Mouse (Mus musculus) granulocyte monocyte progenitor cell, adult 5-6 weeks (primary cell): ENCODE measurements around the gene Prrg2. TPM values are rescaled to one million over a fixed set of nuclear protein-coding genes. Genes with fewer than 3 reads are reported as not detected.

ENCODE experiments used
- ATAC-seq: replicated peaks from 2 replicates; pipeline ENCODE4 v1.8.0; 2016; ENCODE audit warnings: mild to moderate bottlenecking, moderate TSS enrichment, inconsistent platforms; ENCODE audit not compliant: poor library complexity, severe bottlenecking
- total RNA-seq, 2 experiments: library from RNA; stranded (forward) in 1 of 2; stranded (reverse) in 1 of 2; fragments of 200-712, 200-1000 nt in 1 of 2; fragments of >200 nt in 1 of 2; fragmentation: Nextera tagmentation in 1 of 2; gene quantifications; 2 replicates each; pipeline ENCODE4 v1.2.3; 2014 to 2017

The Prrg2 gene
- total RNA-seq, 2 experiments from 2014 or later: 4.8 to 6.8 TPM

- no peak for ATAC-seq
Observed at GRCm38 (mm10) chr7:45061532-45062075, 873 bp downstream of the Prrg2 start.

- no peak for ATAC-seq
Observed at GRCm38 (mm10) chr7:45060632-45061122, 1.8 kb downstream of the Prrg2 start.

- ATAC-seq: no peak
Observed at GRCm38 (mm10) chr7:45058607-45059571, 3.6 kb downstream of the Prrg2 start.

DNA sequence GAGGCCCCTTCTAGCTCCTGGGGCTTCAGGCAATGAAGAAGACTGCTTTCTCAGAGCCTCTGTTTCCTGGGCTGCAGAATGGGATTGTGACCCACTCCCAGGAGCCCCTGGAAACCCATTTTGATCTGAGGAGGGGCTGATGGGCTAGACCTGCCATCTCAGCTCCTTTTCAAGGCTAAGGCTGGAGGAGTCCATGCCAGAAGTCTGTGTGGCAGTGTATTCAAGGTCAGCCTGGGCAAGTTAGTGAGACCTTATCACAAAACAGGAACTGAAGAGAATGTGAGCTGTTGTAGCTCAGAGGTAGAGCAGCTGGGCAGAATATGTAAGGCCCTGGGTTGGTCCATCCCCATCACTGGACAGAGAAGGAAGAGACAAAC lies 5.5 kb downstream of the Prrg2 start:
- no peak for ATAC-seq

DNA sequence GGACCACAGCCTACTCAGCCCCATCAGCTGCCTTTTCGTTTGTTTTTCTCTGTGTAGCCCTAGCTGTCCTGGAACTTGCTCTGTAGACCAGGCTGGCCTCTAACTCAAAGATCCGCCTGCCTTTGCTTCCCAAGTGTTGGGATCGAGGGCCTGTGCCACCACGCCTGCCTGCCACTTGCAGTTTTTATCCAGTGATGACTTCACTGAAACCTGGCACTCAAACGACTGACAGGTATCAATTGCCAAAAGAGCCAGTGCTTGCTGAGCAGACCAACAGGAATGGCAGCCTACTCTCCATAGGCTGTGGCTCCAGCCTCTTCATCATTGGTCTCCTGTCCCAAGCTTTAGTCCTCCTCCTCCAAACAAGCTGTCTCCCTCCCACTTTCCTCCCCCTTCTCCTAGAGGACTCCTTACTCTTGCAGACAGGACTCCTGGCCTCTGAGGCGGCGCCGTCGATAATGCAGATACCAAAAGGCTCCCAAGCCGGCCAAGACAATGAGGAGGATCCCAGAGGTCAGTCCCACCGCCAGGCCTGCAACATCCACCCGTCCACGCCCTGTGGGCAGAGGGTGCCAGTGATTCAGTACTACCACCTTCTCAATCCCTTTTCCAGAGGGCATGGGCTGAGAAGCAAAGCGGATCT lies 6.0 kb downstream of the Prrg2 start:
- ATAC-seq: no peak

DNA sequence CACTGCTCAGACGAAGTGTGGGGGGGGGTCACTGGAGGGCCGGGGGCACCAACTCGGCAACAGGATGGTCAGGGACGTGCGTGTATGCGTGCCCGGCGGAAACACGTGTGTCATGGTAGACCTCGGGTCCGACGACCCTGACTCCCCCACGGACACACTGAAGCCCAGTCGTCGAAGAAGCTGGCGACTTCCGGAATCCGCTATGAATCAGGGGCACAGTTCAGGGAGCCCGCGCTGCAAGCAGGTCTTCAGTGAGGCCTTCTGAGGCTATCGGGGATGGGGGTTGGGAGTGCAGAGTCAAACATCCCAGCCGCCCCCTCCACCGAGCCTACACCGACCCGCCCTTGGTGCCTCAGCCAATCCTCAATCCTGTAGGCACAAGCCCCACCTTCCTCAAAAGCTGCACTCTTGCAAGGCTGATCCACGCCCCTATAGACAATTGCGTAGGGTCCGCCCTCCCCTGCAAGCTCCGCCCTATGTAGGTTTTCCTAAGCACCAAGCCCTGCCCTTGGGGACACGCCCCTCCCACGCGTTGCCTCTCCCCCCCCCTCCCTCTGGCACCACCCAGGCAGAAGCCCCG lies 8.5 kb downstream of the Prrg2 start:
- peak; percentile 83 for ATAC-seq

GRCm38 (mm10) chr7:45053117-45053930 lies 9.2 kb downstream of the Prrg2 start:
- peak; percentile 31 for ATAC-seq

- no peak for ATAC-seq
Observed at GRCm38 (mm10) chr7:45052862-45053116, 9.7 kb downstream of the Prrg2 start, which contains the start of gene Prr12. Gene Prr12, minus strand, starts transcription at chr7:45052881.

DNA sequence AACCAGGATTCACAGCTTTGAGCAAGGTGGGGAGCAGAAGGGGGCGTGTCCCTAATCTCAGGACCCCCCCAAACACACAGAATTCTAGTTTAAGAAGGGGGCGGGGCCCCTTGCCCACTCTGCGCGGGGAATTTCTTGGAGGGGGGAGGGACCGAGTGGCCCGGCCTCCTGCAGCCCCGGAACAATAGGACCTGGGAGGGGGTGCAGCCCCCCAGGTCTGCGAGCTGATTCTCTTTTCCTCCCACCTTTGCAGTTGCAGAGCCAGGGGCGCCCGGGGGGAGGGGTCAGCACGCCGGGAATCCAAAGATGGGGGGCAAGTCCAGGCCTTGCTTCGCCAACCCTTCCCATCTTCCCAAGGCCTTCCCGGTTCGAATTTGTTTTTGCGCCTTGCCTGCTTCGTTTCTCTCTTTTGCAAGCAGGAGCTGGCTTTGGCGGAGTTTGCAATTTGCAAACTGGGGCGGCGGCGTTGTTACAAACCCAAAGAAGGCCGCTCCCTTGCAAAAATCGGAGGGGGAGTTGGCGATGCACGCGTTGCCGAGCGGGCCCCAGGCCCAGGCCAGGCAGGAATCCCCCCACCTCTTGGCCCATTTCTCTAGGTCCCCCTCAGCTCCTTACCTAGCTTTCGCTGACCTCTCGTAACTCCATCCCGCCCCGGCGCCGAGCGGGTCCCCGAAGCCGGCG lies 10.2 kb downstream of the Prrg2 start:
- ATAC-seq: no peak

GRCm38 (mm10) chr7:45051601-45051974 lies 10.9 kb downstream of the Prrg2 start:
- ATAC-seq: no peak

GRCm38 (mm10) chr7:45050945-45051600 lies 11.4 kb downstream of the Prrg2 start:
- peak; percentile 6; the same call in 1 of the 2 replicates for ATAC-seq

DNA sequence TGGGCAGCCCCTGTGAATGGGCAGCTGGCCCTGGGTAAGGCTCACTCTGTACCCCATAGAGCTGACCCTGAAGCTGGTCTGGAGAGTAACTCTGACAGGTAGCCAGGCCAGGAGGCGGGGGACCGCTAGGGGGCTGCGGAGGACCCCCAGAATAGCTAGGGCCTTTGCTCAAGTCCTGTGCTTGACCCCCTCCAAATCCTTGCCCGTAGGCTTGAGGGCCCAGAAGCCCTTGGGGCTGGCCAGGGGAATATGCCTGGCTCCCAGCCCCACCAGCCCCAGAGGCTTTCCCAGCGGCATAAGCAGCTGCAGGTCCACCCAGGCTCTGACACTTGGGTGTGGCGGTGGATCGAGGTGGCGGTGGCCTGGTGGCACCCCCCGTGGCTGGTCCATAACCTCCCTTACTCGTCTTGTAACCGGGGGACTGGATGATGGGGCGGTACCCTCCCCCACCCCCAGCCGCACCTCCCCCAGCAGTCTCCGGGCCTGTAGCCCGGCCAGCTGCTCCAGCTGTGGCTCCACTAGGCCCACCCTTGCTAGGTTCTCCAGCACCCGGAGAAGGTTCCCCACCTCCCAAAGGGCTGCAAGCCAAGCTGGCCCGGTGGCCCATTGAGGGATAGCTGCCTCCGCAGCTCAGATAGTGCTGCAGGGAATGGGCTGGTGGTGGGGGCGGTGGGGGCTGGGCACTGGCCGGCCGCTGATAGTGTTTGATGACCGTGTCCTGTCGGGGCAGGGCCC lies 13.4 kb downstream of the Prrg2 start:
- ATAC-seq: no peak

DNA sequence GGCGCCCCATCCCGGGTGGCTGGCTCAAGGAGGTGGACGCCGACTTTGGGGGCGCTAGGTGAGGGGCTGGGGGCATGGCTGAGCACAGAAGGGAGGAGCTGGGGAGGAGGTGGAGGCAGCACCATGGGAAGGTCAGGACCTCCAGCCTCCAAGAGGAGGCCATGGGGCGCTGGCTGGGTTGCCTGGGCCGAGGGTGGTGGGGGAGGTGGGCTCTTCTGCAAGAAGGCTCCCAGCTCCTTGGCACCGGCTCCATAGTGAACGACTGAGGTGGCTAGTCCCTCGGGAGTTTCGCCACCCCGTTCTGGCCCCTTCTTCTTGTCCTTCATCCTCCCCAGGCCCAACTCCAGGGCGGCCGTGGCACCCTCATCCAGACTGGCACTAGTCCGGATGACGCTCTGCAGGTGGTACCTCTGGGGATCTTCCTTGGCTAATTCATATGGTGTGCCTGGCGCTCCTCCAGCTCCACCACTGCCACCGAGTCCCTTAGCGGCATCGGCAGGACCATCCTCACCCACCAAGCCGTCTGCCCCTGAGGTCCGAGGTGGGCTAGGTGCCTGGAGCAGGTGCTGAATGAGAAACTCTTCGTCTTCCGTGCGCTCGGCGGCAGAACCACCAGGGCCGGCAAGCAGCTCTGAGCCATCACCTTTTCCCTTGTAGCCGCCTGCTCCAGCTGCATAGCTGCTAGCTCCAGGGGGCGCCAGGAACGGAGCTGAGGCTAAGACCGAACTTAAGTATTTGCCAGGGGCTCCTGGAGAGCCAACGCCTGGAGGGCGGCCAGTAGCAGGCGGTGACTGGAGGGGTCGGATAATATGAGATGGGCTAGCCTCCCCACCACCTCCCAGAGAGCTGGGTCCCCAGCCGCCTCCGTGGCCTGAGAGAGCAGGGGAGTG lies 14.2 kb downstream of the Prrg2 start:
- no peak for ATAC-seq

- no peak for ATAC-seq
Observed at GRCm38 (mm10) chr7:45047491-45047890, 15.0 kb downstream of the Prrg2 start.

DNA sequence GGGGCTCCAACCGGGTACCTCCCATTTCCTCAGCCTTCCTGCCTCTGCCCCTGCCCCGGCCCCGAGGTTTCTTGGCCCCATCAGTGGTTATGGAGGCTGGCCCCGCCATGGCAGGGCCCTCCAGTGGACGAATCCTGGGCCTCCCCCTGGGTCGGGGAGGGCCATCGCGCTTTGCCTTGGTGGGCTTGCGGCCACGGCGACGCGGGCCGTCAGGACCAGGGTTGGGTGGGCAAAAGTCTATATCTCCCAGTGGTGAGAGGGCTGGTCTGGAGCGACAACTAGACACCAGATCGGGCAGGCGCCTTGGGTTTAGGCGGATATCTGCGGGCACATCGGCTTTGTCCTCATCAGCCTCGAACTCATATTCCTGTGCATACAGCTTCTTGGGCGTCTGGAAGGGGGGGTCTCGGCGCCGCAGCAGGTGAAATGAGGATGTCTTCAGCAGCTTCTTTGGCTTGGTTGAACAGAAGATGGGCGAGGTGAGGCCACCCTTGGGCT lies 15.6 kb downstream of the Prrg2 start:
- no peak for ATAC-seq

DNA sequence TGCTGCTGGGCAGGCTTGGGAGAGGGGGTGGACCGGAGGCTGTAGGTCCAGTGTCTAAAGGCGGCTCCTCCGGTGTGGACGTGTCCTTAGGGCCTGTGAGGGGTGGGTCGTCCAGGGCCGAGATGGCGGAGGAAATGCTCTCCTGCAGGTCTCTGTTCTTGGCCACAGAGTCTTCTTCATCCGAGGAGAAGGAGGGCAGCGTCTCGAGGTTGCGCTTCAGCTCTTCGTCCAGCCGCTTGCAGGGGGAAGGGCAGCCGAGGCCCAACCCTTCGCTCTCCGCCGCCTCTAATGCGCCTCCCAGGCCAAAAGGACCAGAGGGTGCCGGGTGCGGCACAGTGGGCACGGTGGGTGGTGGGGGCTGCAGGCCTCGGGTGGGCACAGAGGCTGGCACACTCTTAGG lies 16.7 kb downstream of the Prrg2 start:
- no peak for ATAC-seq

GRCm38 (mm10) chr7:45043307-45043706 lies 19.2 kb downstream of the Prrg2 start:
- no peak for ATAC-seq
